Mouse (Mus musculus): ENCODE measurements around the gene Slc25a45.

Slc25a45 gene

DNA sequence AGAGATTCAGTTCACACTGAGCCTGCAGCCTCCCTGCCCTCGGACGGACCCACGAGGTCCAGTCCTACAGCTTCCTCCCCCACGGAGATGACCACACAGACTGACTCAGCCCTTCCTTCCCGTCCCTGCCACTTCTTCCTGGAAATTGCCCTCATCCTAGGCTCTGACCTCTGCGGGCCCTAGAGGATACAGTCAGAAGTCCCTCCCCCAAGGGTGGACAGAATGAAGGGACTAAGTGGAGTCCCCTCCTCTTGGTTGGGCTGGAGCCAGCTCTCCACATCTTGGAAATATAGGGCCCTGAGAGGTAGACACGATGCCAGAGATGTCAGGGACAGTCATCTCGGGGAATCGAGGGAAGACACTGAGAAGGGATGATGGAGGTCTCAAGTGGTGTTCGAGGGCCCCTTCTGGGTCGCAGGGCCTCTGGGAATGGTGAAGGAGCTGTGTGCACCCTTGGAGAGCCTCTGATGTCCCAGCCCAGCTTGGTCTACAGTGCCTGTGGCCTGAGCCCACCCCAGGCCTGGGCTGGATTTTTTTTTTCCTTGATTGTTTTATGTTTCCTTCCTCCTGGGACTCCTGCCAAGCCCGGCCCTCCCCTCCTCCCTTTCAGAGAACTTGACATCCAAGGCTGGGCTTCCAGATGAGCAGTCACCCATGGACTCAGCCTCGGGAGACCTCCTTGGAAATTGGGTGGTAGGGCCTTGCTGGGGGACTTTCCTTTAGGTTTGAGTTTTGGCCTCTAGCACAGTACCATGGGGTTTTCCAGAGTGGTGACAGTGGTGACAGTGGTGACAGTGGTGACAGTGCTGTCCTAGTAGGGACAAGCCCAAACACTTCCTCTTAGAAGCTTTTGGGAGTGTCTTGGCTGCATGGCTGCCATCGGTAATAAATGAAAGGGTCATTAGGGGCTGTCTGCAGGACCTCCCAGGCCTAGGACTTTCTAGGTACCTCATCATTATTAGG is 52.3 kb downstream of the Slc25a45 start:
- DNase-seq (ENCODE audit: low spot score), result no peak

DNA sequence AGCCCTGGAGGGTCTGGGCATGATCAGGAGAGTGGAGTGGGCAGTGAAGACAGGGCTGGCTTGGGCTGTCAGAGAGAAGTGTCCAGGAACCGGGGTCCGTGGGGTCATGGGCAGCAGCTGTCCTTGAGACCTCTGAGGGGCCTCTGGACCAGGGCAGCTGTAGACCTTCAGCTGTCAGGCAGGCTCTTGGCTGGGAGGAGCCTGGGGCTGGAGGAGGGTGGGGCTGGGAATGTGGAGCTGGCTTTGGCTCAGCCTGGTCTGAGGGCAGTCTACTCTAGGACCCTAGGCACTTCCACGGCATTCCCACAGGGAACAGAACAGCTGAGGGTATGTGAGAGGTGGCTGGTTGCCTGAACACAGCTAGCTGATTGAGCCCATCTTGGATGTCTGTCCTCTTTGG is 57.7 kb downstream of the Slc25a45 start:
- no peak for DNase-seq (ENCODE audit: low spot score)

All from ovary, adult 18-20 months (tissue).